In the genomic region with DNA sequence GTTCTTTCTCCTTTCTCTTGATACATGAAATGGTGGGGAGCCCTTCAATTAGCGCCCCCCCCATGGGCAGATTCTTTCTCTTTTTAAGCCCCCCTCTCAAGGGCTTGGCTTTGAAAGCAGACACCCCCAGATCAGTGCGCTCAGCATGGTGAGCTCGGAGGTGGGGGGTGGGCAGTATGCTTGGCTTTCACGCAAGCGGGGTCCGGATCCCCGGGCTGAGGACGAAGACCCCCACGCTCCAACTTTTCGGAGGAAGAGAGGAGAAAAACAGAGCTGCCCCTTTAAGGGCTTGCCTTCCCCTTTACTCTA, we compare ENCODE assay signal across 8 mouse cellular contexts. TPM values are rescaled to one million over a fixed set of nuclear protein-coding genes. Genes with fewer than 3 reads are reported as not detected.
A peak's percentile ranks its signal among the peaks of the same experiment; 100 is the strongest.
DNase-seq lines count a peak whose midpoint lies in the region; ATAC-seq lines count a peak whose summit lies in the region.

No protein-coding gene starts in this region.

- H3K9me3 ChIP-seq in kidney, embryonic 15.5 days (replicated peaks), result no peaks in the 10 kb centered on the region
- no peaks in the 10 kb centered on the region for H3K9me3 ChIP-seq in embryonic facial prominence, embryonic 13.5 days
- H3K9me3 ChIP-seq in intestine, embryonic 14.5 days (ENCODE audit: control insufficient read depth, low read length), result no peaks in the 10 kb centered on the region
- H3K9me3 ChIP-seq in midbrain, embryonic 15.5 days, result no peaks in the 10 kb centered on the region

- no peak for ATAC-seq in kidney, embryonic 15.5 days (replicated peaks; ENCODE audit: low FRiP score)
- no peak; the same call in 1 of the 2 replicates for ATAC-seq in embryonic facial prominence, embryonic 13.5 days (ENCODE audit: insufficient number of reproducible peaks, insufficient read depth, low FRiP score, low TSS enrichment, low read depth)
- no peak for ATAC-seq in intestine, embryonic 14.5 days (replicated peaks; ENCODE audit: low FRiP score, low TSS enrichment, low read depth)
- no peak; the same call in 1 of the 2 replicates for ATAC-seq in midbrain, embryonic 15.5 days (replicated peaks)

- H3K27ac ChIP-seq in kidney, embryonic 15.5 days, result no peak overlapping the region
- peak overlapping the region; percentile 57; the same call in 1 of the 2 replicates for H3K27ac ChIP-seq in embryonic facial prominence, embryonic 13.5 days
- H3K27ac ChIP-seq in intestine, embryonic 14.5 days (ENCODE audit: low read depth), result no peak overlapping the region; the same call in 1 of the 2 replicates
- H3K27ac ChIP-seq in midbrain, embryonic 15.5 days, result peak overlapping the region; percentile 81; the same call in 1 of the 2 replicates

- no peaks in the 10 kb centered on the region for H3K36me3 ChIP-seq in kidney, embryonic 15.5 days
- H3K36me3 ChIP-seq in embryonic facial prominence, embryonic 13.5 days, result no peaks in the 10 kb centered on the region
- no peaks in the 10 kb centered on the region for H3K36me3 ChIP-seq in intestine, embryonic 14.5 days (ENCODE audit: control insufficient read depth, insufficient read depth, low read length)
- no peaks in the 10 kb centered on the region for H3K36me3 ChIP-seq in midbrain, embryonic 15.5 days (replicated peaks)

- no peak for DNase-seq in kidney, postnatal 10 days
- DNase-seq in intestine, embryonic 14.5 days (ENCODE audit: low spot score), result no peak
- no peak for DNase-seq in embryo, embryonic 9.5 days (ENCODE audit: extremely low spot score)
- DNase-seq in spleen, postnatal 14 days (ENCODE audit: low spot score in 2 of 2), result no peak
- no peak for DNase-seq in adrenal gland, postnatal 4 days (ENCODE audit: low spot score in 2 of 2)

- H3K9ac ChIP-seq in kidney, embryonic 15.5 days, result peak overlapping the region; percentile 81
- peak overlapping the region; percentile 75 for H3K9ac ChIP-seq in embryonic facial prominence, embryonic 13.5 days
- H3K9ac ChIP-seq in intestine, embryonic 14.5 days (ENCODE audit: low read length), result peak overlapping the region; percentile 82
- H3K9ac ChIP-seq in midbrain, embryonic 15.5 days, result peak overlapping the region; percentile 76

- H3K4me3 ChIP-seq in kidney, embryonic 15.5 days (replicated peaks), result peak overlapping the region; percentile 89
- peak overlapping the region; percentile 66 for H3K4me3 ChIP-seq in embryonic facial prominence, embryonic 13.5 days
- peak overlapping the region; percentile 75 for H3K4me3 ChIP-seq in intestine, embryonic 14.5 days (ENCODE audit: low read depth, low read length)
- peak overlapping the region; percentile 87 for H3K4me3 ChIP-seq in midbrain, embryonic 15.5 days

- WGBS in kidney, embryonic 15.5 days, result 0% methylated on average over 10 of the region's 10 CpGs
- WGBS in embryonic facial prominence, embryonic 13.5 days, result 3% methylated on average over 10 of the region's 10 CpGs
- WGBS in intestine, embryonic 14.5 days, result 3% methylated on average over 9 of the region's 10 CpGs
- 3% methylated on average over 10 of the region's 10 CpGs for WGBS in midbrain, embryonic 15.5 days

- peaks cover 11% of the 10 kb centered on the region; the same call in 1 of the 2 replicates for H3K27me3 ChIP-seq in kidney, embryonic 15.5 days
- peaks cover 11% of the 10 kb centered on the region for H3K27me3 ChIP-seq in embryonic facial prominence, embryonic 13.5 days
- H3K27me3 ChIP-seq in intestine, embryonic 14.5 days (replicated peaks; ENCODE audit: control insufficient read depth, insufficient read depth, low read length), result no peaks in the 10 kb centered on the region
- 0 out of 2 replicates have a peak, but pooled peaks cover 2% of the 10 kb centered on the region for H3K27me3 ChIP-seq in midbrain, embryonic 15.5 days (replicated peaks)

- H3K4me2 ChIP-seq in kidney, embryonic 15.5 days, result peak overlapping the region; percentile 85
- peak overlapping the region; percentile 90 for H3K4me2 ChIP-seq in embryonic facial prominence, embryonic 13.5 days
- peak overlapping the region; percentile 89 for H3K4me2 ChIP-seq in intestine, embryonic 14.5 days (ENCODE audit: low read length)
- H3K4me2 ChIP-seq in midbrain, embryonic 15.5 days, result peak overlapping the region; percentile 94

- H3K4me1 ChIP-seq in kidney, embryonic 15.5 days, result peaks cover 44% of the 10 kb centered on the region
- H3K4me1 ChIP-seq in embryonic facial prominence, embryonic 13.5 days, result peaks cover 42% of the 10 kb centered on the region
- peaks cover 38% of the 10 kb centered on the region for H3K4me1 ChIP-seq in intestine, embryonic 14.5 days (replicated peaks; ENCODE audit: control insufficient read depth, insufficient read depth, low read length)
- peaks cover 51% of the 10 kb centered on the region for H3K4me1 ChIP-seq in midbrain, embryonic 15.5 days

RNA-seq across cellular contexts. Expression of a gene that starts 0.2 kb away (rescaled TPM):
- 7.1 and 8.2 TPM in 2 replicates for polyA plus RNA-seq in kidney, embryonic 15.5 days (2015; fragmentation: Nextera tagmentation; extraction: Ambion mirVana)
- 5.2 and 6.8 TPM in 2 replicates for polyA plus RNA-seq in embryonic facial prominence, embryonic 13.5 days (2015; fragmentation: Nextera tagmentation; extraction: Ambion mirVana)
- polyA plus RNA-seq in intestine, embryonic 14.5 days (2014; fragmentation: Nextera tagmentation; extraction: Ambion mirVana), result 6.6 and 6.7 TPM in 2 replicates
- 6.9 and 8.5 TPM in 2 replicates for polyA plus RNA-seq in midbrain, embryonic 15.5 days (2015; fragmentation: Nextera tagmentation; extraction: Ambion mirVana)
- total RNA-seq in adrenal gland, postnatal 4 days (2021), result 10 to 100 TPM; 22.9 to 25.1 TPM

Comparison
In these comparisons a context has a peak if more than half of its experiments do, and no peak if none do; other contexts are left out.
1. H3K27ac ChIP-seq: peak in embryonic facial prominence, embryonic 13.5 days (single experiment) and midbrain, embryonic 15.5 days (single experiment); none in kidney, embryonic 15.5 days (single experiment) and intestine, embryonic 14.5 days (single experiment).
2. Peak in every context shown above with its lines, with median percentiles within 50 percentile points of each other: H3K4me2 ChIP-seq, H3K4me3 ChIP-seq and H3K9ac ChIP-seq.